Mouse (Mus musculus) mouse embryonic stem cell (cell line): Measurements from ENCODE around the gene Gstp3.
"Not testable (repeated sequence)": the region's sequence is repeated elsewhere in the genome, so short reads cannot be mapped to it uniquely, and the experiment has no call there.

Source experiments
- in situ Hi-C, 2 experiments: fragments of 300-500 bp; cut with MboI; formaldehyde crosslinking; loops; 1 replicate in 1 of 2; 3 replicates in 1 of 2; pipeline ENCODE4 v1.14.3; 2019 to 2020; ENCODE audit warnings: low sequenced_read_pairs in 2 of 2, low pct_unique_long_range_greater_than_20kb in 1 of 2, mixed read lengths in 1 of 2; ENCODE audit not compliant: unreplicated experiment in 1 of 2

The Gstp3 gene

GRCm38 (mm10) chr19:4068717-4069410 is 9.5 kb upstream of the Gstp3 start:
- in situ Hi-C loops = no loop called here

GRCm38 (mm10) chr19:4068242-4068641 is 8.9 kb upstream of the Gstp3 start:
- in situ Hi-C loops = not testable (repeated sequence)

GRCm38 (mm10) chr19:4066877-4067276 is 7.5 kb upstream of the Gstp3 start:
- in situ Hi-C loops = no loop called here

GRCm38 (mm10) chr19:4066280-4066679 is 6.9 kb upstream of the Gstp3 start:
- in situ Hi-C loops = no loop called here

- in situ Hi-C loops = not testable (repeated sequence)
Observed at GRCm38 (mm10) chr19:4064501-4064900, 5.1 kb upstream of the Gstp3 start.

GRCm38 (mm10) chr19:4063357-4063756 is 4.0 kb upstream of the Gstp3 start:
- in situ Hi-C loops = not testable (repeated sequence)

GRCm38 (mm10) chr19:4060899-4061465 is 1.6 kb upstream of the Gstp3 start:
- in situ Hi-C loops = no loop called here

- in situ Hi-C loops = not testable (repeated sequence)
Observed at GRCm38 (mm10) chr19:4060044-4060898, 902 bp upstream of the Gstp3 start.

GRCm38 (mm10) chr19:4058581-4058980 is 788 bp downstream of the Gstp3 start:
- in situ Hi-C loops = no loop called here

GRCm38 (mm10) chr19:4057962-4058361 is 1.4 kb downstream of the Gstp3 start:
- in situ Hi-C loops = no loop called here

GRCm38 (mm10) chr19:4057389-4057788 is 2.0 kb downstream of the Gstp3 start:
- in situ Hi-C loops = no loop called here

- in situ Hi-C loops = no loop called here
Observed at GRCm38 (mm10) chr19:4056727-4057126, 2.6 kb downstream of the Gstp3 start.

- in situ Hi-C loops = no loop called here
Observed at GRCm38 (mm10) chr19:4055947-4056693, 3.2 kb downstream of the Gstp3 start.

GRCm38 (mm10) chr19:4055216-4055946 is 4.0 kb downstream of the Gstp3 start:
- in situ Hi-C loops = no loop called here

- in situ Hi-C loops = no loop called here
Observed at GRCm38 (mm10) chr19:4054613-4055012, 4.8 kb downstream of the Gstp3 start.

- in situ Hi-C loops = no loop called here
Observed at GRCm38 (mm10) chr19:4052516-4053030, 6.8 kb downstream of the Gstp3 start.

- in situ Hi-C loops = no loop called here
Observed at GRCm38 (mm10) chr19:4051741-4052515, 7.4 kb downstream of the Gstp3 start.
